Mouse (Mus musculus): ENCODE measurements around the gene Twsg1.

The Twsg1 gene

DNA sequence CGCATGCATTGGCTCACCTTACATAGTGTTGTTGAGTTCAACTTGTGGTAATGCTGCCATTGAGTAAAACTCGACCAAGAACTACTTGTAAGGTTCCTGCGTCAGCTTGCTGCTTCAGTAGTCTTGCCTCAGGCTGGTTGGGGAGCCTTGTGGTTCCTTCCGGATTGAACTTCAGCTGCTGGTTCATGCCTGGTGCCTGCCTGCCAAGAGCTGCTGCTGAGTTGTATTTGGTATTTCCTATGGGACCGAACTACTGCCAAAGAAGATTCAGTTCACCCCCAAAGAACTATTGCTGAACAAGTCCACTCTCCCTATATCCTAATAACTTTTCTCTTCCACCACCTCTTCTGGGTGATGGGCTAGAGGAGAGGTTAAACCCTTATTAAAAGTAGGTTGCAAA lies 61.5 kb downstream of the Twsg1 start:
- in situ Hi-C loops (cut with MboI, MseI) = no loop called here

DNA sequence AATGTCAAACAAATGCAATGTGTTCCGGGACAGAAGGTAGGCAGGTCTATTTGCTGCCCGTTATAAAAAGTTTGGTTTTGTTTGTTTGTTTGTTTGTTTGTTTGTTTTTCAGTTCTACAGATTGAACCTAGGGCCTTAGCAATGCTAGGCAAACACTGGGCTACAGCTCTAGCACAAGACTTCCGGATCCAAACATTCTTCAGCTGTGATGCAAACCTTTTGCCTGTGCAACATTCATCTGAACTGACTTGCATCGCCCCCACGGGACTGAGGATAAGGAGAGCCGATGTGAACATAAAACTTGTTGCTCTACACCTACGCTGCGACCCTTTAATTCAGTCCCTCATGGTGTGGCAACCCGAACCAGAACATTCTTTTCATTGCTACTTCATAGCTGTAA lies 64.5 kb downstream of the Twsg1 start:
- in situ Hi-C loops (cut with MboI, MseI) = no loop called here

DNA sequence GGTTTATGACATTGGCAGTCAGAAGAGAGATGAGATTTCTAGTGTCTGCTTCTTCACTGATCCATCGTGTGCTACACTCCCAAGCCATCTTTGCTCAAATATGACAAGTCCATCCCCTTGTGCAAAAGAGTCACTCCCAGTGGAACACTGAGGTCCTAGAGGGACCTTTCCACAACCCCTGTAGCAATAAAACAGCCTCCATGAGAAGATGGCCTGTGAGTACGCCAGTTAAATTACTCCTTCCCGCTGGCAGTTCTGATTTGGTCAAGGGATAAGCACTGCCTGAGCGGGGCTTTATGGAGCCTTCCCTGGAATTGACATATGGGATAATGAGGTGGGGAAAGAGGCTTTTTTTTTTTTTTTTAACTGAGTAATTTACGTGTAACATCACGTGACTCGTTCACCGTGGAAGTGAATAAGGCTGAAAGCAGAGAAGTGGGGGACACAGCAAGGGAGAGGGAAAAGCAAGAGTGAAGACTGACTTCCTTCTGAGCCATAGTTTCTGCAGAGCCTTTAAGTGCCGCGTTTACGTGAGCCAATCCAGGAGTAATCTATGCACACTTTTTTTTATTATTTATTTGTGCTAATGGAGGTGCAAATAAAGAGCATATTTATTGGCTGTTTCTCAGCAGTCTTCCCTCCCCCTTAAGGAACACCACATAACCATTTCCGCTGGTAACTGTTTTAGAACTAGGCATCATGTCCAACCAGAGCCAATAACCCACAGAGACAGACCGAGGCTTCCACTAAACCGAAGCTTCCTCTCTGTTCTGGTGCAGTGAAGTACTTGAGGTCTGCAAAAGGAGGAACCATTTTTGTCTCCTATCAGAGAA lies 65.1 kb downstream of the Twsg1 start, which contains the start of gene Ralbp1:
Gene Ralbp1 (minus strand): TSS at position 102 of the 833 bp plus-strand sequence.
- in situ Hi-C loops (cut with MboI, MseI) = no loop called here

DNA sequence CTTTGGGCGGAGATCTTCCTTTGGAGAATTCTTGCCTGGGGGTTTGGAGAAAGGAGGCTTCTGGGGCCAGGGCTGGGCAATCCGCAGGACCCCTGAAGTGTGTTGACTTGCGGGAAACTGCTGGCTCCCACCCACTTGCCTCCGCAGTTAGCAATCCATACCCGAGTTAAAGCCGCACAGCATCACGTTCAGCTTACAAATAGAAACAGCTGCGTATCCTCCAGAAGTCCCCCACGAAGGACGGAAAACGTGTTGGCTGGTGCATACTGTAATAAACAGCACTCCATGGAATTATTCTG lies 65.7 kb downstream of the Twsg1 start:
- in situ Hi-C loops (cut with MboI, MseI) = no loop called here

DNA sequence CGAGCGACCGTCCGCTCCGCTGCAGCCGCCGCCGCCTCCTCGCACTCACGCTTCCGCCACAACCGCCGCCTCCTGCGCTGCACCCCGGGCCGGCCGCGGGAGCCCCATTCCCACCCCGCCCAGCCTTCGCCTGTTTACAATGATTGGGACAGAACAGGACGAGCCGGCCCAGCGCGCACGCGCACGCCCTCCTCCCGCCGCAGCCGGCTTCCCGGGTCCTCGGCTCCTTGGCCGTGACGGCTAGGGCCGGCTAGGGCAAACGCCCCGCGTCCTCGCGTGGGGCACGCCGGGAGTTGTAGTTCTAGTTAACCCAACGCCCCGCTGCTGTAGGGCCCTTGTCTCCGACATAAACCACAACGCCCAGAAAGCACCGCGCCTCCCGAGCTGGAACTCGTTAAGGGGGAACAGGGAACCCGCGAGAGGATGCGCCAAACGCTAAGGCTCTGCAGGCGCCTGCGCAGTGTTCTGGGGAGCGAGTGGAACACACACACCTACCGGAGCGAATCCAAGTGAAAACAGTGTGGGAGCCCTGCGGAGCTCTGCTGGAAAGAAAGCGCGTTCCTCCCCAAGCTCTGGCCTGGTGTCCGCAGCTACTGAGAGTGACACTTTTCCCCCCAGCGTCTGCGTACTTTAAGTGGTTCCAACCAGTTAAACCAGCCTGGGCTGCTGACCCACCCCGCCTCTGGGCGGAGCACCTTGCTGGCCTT lies 66.2 kb downstream of the Twsg1 start:
- in situ Hi-C loops (cut with MboI, MseI) = loop anchor here (5.0 kb wide), 1 partner anchor 77 kb away; no protein-coding TSS in a partner anchor

DNA sequence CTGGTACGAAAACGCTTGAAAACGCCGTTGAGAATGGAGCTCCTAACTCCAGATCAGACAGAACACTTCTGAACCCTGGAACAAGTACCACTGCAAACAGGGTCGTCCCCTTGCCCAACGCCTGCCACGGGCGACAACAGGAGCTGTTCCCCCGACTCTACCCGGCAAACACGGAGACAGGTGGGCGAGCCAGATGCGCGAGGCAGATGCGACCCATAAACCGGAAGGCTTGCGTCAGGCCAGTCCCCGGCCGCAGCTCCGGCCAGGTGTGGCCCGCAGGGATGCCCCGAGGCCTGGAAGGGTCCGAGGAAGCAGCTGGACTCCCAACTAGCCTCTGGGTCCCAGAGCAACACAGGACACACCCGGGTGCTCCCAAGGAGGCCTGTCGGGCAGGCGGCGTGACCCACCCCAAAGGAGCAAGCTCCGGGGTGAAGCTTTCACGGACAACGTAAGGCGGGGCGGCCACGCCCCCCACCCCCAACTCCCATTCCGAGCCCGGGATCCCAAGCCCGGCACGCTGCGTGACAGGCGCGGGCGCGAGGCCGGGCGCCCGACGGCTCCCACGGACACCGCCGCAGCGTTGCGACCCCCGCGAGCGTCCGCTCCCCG lies 66.9 kb downstream of the Twsg1 start:
- in situ Hi-C loops (cut with MboI, MseI) = loop anchor here (5.0 kb wide), 1 partner anchor 78 kb away; no protein-coding TSS in a partner anchor

DNA sequence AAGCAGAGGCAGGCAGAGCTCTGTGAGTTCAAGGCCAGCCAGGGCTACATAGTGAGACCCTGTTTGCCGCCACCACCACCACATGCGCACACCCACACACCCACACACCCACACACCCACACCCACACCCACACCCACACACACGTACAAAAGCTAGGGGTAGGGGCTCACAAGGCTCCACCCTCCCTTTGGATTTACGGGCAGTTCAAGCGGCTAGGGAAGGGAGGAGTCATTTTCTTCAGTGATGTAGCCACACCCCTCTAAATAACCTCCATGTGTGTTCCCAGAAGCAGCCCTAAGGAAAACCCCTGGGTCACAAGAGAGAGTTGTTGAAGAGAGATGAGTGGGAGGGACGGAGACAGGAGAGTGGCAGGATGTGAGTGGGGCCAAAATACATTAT lies 74.0 kb downstream of the Twsg1 start:
- in situ Hi-C loops (cut with MboI, MseI) = loop anchor here (10.0 kb wide), 1 partner anchor 68 kb away; no protein-coding TSS in a partner anchor

DNA sequence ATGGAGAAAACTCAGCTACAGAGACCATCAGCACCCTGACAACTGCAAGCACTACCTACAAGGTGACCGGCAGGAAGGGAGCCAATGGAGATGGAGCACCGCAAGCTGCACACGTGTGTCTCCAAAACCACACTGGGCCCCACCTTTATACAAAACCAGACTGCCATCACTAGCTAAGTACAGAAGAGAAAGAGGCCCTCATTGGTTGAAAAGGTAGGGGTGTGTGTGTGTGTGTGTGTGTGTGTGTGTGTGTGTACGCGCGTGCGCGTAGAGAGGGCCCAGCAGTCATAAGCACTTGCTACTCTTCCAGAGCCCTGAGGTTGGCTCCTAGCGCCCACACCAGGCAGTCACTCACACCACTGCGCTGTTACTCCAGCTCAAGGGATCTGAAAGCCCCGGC lies 77.2 kb downstream of the Twsg1 start:
- in situ Hi-C loops (cut with MboI, MseI) = loop anchor here (5.0 to 10.0 kb wide), 3 partner anchors 71 to 338 kb away; no protein-coding TSS in a partner anchor

DNA sequence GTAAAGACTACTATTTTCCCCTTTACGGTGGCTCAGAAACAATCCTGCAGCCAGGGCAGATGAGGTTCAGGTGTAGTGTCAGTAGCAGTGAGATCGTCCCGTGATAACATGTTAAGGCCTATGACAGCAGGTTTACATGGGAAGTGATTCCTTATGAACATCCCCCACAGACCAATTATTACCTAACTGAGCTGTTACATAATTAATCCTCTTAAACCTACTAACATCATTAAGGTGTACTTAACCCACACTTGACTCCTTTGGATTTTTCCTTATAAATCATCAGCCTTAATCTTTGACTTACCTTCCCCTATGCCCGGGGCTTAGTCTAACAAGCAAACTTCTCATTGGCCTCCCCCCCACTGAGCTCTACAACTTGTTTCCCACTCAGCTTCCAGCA lies 77.9 kb downstream of the Twsg1 start:
- in situ Hi-C loops (cut with MboI, MseI) = loop anchor here (5.0 to 10.0 kb wide), 3 partner anchors 72 to 339 kb away; no protein-coding TSS in a partner anchor

DNA sequence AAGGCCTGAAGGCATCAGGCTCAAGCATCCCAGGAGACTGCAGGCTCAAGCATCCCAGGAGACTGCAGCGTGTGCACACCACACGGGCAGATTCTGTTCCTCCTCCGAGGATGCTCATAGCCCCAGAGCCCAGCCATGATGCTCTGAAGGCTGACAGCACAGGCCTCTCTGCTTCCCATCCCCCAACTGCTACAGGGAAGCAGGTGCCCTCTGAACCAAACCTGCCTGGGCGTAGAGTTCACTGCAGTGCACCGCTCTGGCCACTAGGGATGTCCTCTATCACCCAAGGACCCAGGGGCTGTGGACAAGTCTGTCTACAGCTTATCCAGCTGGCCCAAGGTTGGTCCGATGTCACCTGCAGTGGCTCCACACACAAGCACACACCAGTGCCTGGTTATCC lies 78.4 kb downstream of the Twsg1 start:
- in situ Hi-C loops (cut with MboI, MseI) = loop anchor here (5.0 to 10.0 kb wide), 3 partner anchors 72 to 340 kb away; no protein-coding TSS in a partner anchor

DNA sequence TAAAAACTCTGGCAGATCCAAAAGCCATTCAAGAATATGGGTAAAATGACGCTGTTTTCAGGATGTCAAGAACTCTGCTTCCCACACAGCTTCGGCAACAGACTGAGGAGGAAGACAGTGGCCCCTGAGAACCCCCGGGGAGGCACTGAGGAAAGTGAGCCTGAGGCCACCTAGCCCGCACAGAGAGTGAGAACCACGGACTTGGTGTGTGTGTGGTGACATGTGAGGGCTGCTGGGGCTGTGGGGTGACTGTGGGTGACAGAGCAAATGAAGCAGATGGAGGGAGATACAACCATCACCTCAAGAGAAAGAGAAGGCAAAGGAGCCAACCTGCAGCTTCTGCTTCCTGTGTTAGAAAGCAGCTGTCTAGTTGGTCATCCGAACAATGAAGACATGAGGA lies 79.0 kb downstream of the Twsg1 start:
- in situ Hi-C loops (cut with MboI, MseI) = loop anchor here (5.0 to 10.0 kb wide), 3 partner anchors 73 to 340 kb away; no protein-coding TSS in a partner anchor
